Mouse (Mus musculus) kidney, adult 9 months (tissue): ENCODE measurements around the gene Gm3173.
"Not testable (repeated sequence)": the region's sequence is repeated elsewhere in the genome, so short reads cannot be mapped to it uniquely, and the experiment has no call there.

Source experiments
- DNase-seq: peaks from one replicate; pipeline ENCODE4 v3.0.0; 2022

The Gm3173 gene

GRCm38 (mm10) chr14:4430692-4431091 lies at the start of gene Gm3173:
TSS of gene Gm3173 (plus strand) at chr14:4430992.
- not testable (repeated sequence) for DNase-seq

- not testable (repeated sequence) for DNase-seq
Measured at GRCm38 (mm10) chr14:4385606-4386005, 45.2 kb upstream of the Gm3173 start.

- DNase-seq = not testable (repeated sequence)
Measured at GRCm38 (mm10) chr14:4392841-4393530, 37.8 kb upstream of the Gm3173 start.

- DNase-seq = not testable (repeated sequence)
Measured at GRCm38 (mm10) chr14:4397226-4397625, 33.6 kb upstream of the Gm3173 start, which contains the start of gene Gm3159. TSS of gene Gm3159 (plus strand) at chr14:4397526.

GRCm38 (mm10) chr14:4398624-4399023 lies 32.2 kb upstream of the Gm3173 start:
- DNase-seq = not testable (repeated sequence)

- not testable (repeated sequence) for DNase-seq
Measured at GRCm38 (mm10) chr14:4400115-4400789, 30.5 kb upstream of the Gm3173 start.

- DNase-seq = not testable (repeated sequence)
Measured at GRCm38 (mm10) chr14:4401245-4401644, 29.5 kb upstream of the Gm3173 start.

- not testable (repeated sequence) for DNase-seq
Measured at GRCm38 (mm10) chr14:4403840-4404239, 27.0 kb upstream of the Gm3173 start.

- DNase-seq = not testable (repeated sequence)
Measured at GRCm38 (mm10) chr14:4409939-4410338, 20.9 kb upstream of the Gm3173 start.

GRCm38 (mm10) chr14:4414965-4415835 lies 15.6 kb upstream of the Gm3173 start, which contains the start of gene Gm3164:
TSS of gene Gm3164 (plus strand) at chr14:4415448.
- DNase-seq = not testable (repeated sequence)

- DNase-seq = not testable (repeated sequence)
Measured at GRCm38 (mm10) chr14:4481445-4481844, 50.7 kb downstream of the Gm3173 start, which contains the start of gene Gm3182. TSS of gene Gm3182 (plus strand) at chr14:4481745.

GRCm38 (mm10) chr14:4499425-4499824 lies 68.6 kb downstream of the Gm3173 start:
- not testable (repeated sequence) for DNase-seq

GRCm38 (mm10) chr14:4555105-4555504 lies 124.3 kb downstream of the Gm3173 start, which contains the start of gene Gm3047:
TSS of gene Gm3047 (plus strand) at chr14:4555405.
- DNase-seq = not testable (repeated sequence)
